Mouse (Mus musculus) lung, postnatal 0 days (tissue): Measurements from ENCODE around the gene Pde2a.

Experiments
- CTCF ChIP-seq: IDR thresholded peaks from 2 replicates; pipeline ENCODE4 v1.5.1; 2016; ENCODE audit warnings: antibody characterized with exemption, mild to moderate bottlenecking
- EP300 ChIP-seq: IDR thresholded peaks from 2 replicates; pipeline ENCODE4 v1.6.1; 2016; ENCODE audit warnings: antibody characterized with exemption, mild to moderate bottlenecking, control low read depth

- TF ChIP-seq CTCF (no peak), EP300 (no peak)
Measured at GRCm38 (mm10) chr7:101397175-101397574, 24.3 kb upstream of the Pde2a start.
